In genomic region chr13:106830029-106830428, GRCm38 (mm10) we compare ENCODE assay signal across 15 mouse cellular contexts.
"Had no signal": no experiment of that assay in that cellular context is flagged by ENCODE, and none has a peak within 500 bp of the region (broad histone marks: within the 10 kb centered on the region; RNA-seq: fewer than 3 reads in every experiment).

No protein-coding gene starts in this region.

- H3K27me3 ChIP-seq: neural tube, embryonic 15.5 days; stomach, embryonic 15.5 days had no signal

- H3K36me3 ChIP-seq: neural tube, embryonic 15.5 days; stomach, embryonic 15.5 days had no signal

- H3K4me3 ChIP-seq: neural tube, embryonic 15.5 days; stomach, embryonic 15.5 days had no signal

- H3K4me2 ChIP-seq: neural tube, embryonic 15.5 days; stomach, embryonic 15.5 days had no signal

- H3K4me1 ChIP-seq: neural tube, embryonic 15.5 days had no signal

- DNase-seq: retina, postnatal 1 day; right cerebral cortex, adult 18-20 months; right cerebral cortex, postnatal 14 days; right cerebral cortex, postnatal 25 days; right cerebral cortex, postnatal 4 days; spleen, adult 18-20 months; thymus, adult 18-20 months; thymus, adult 2 months; thymus, postnatal 14 days; thymus, postnatal 25 days; thymus, postnatal 36 days; thymus, postnatal 4 days had no signal

- H3K9ac ChIP-seq: neural tube, embryonic 15.5 days; stomach, embryonic 15.5 days had no signal

- H3K27ac ChIP-seq: neural tube, embryonic 15.5 days; stomach, embryonic 15.5 days; stomach, postnatal 0 days had no signal

- H3K9me3 ChIP-seq: neural tube, embryonic 15.5 days; stomach, embryonic 15.5 days had no signal
